Mouse (Mus musculus) neutrophil, adult 5-6 weeks (primary cell): ENCODE measurements around the gene Calcb. TPM values are rescaled to one million over a fixed set of nuclear protein-coding genes. Genes with fewer than 3 reads are reported as not detected.
"Not testable (repeated sequence)": the region's sequence is repeated elsewhere in the genome, so short reads cannot be mapped to it uniquely, and the experiment has no call there.

Experiments used
- ATAC-seq: fragments of 151-379, 151-347 bp; 2 replicates; pipeline ENCODE4 v1.8.0; 2017; ENCODE audit warnings: mild to moderate bottlenecking, moderate TSS enrichment; ENCODE audit not compliant: insufficient number of reproducible peaks, poor library complexity, low FRiP score, severe bottlenecking; ENCODE audit errors: extremely low read depth
- total RNA-seq: library from RNA; stranded (forward); fragments of 200-1000 nt; gene quantifications from 2 replicates; pipeline ENCODE4 v1.2.3, GENCODE M21; 2017

Calcb gene
- not detected in 2 replicates for total RNA-seq

DNA sequence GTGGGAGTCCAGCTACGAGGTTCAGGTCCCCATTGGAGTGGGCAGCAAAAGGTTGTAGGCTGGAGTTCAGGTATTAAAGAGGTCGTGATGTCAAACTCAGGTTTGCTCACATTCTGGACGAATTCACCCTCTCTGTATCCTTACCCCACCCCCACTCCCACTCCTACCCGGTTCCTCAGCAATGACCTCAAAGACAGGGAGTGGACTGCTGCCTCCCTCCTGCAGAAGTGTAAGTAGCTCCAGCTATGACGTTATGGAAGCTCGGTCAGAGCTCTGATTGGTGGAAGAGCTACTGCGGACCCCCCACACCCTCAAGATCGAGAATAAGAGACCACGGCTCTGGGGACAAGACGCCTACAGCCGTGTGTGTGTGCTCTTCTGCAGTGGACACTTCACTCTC lies at the start of gene Calcb:
Gene Calcb (plus strand): TSS at position 344 of the 400 bp plus-strand sequence.
- no peak for ATAC-seq

DNA sequence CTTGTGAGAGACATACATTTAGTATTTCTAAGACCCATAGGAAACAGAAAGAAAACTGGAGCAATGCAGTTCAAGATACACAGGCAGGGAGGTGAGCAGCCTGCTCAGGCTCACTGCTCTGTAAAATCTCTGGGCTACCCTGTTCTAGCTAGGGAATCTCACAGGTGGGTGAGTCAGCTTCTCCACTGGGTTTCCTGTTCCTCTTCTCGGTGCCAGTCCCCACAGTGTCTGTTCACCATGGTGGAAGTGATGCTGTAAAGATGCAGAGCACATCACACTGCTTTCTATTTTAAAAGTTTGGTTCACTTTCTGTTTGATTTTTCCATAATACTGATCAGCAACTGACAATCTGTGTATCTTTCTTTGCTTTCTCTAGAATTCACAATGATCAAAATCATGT lies 47.0 kb upstream of the Calcb start:
- no peak for ATAC-seq

DNA sequence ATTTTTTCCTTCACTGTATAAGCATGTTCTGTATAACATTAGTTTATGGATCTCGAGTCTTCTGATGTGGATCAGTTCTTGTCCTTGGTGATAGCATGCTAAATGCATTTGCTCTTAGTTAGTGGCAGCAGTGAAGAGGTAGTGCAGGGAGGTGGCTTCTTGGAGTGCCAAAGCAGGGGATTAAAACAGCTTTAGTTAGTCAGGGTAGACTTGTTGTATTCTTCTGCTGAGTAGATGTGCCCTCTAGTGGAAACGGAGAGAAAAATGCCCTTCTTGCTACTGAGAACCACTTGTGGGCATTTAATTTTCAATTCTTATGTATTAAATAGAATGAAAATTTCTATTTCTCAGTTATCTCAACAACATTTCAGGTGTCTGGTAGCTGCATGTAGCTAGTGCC lies 45.7 kb upstream of the Calcb start:
- 0 out of 2 replicates have a peak, but pooled peaks have one; percentile 36 for ATAC-seq

DNA sequence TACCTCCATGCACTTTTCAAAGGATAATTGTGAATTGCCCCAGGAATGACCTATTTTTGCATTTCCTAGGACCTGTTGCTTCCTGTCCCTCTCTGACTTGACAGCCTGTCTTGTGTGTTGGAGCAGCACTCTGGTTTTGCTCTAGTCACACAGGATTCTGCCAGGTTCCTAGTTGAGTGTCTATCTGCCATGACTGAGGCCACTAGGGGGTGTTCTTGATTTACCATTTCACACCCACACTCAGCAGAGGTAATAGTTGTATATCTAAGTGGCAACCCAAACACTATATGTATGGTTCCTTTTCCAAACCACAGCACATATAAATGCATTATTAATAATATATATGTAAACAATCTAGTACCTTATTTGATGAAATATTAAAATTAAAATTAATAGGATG lies 26.1 kb upstream of the Calcb start:
- no peak for ATAC-seq

DNA sequence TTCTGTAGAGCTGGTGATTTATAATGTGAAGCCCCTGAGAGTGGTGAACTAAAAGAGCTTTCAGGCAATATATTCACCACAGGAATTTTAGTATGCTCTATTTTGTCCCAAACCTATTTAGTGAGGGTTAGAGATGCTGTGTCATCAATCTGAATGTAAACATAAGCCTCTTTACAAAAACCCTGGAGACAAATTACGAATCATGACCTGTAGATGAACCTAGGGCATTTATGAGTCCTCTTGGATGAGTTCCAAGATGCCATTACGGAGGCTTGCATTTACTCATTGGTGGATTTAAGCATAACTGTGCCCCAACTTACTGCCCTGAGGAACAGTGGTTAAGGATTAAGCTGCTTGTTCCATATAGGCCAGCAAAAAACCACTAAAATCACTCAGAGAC lies 17.6 kb upstream of the Calcb start:
- no peak for ATAC-seq

DNA sequence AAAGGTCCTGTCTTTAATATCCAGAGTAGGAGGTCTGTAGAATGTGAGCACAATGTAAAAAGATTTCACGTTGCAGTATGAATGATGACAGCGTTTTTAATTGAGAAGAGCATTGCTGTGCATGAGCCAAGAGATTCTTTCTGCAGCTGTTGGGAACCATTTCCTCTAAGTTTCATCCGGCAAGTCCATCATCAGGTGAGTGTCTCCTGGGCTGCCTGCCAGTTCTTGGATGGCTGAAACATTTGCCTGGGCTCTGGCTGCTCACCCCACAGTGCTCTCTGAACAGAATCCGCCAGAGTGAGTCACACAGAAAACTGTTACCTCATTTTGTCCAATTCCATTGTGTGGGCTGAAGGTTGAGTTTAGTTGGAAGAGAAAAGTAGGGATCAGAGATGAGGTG lies 11.7 kb upstream of the Calcb start:
- no peak for ATAC-seq

DNA sequence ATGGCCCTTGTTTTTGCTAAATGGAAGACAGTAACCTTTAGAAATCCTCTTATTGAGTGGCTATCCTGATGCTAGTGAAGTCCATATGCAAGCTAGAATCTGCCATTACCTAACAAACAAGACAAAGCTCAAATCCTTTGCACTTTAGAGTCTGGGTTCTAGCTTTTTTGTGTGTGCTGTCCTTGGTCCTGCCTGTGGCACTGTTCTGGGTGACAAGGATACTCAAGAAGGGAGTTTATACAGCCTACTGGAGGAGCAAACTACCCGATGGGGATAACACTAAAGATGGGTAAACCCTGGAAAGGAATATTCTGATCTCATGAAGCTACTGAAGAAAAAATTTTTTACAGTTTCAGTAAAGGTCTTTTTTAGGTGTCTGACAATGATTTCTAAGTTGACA lies 11.0 kb upstream of the Calcb start:
- no peak for ATAC-seq

DNA sequence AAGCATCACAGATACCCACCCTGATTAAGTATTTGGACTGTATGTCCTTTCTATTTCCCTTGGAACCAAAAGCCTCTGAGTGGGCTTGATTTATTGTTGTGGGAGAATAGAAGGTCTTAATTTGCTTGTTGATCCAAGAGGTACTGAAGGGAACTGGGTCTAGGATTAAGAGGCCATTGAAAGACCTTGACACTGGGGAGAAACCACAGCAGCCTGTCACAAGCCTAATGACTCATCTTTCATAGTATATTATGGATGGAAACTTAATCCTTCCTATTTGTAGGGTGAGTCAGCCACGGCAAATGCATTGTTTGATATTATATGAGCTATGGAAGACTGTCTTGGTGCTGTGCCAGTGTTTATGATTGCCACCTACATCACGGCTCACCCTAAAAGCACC lies 8.0 kb upstream of the Calcb start:
- ATAC-seq = no peak

DNA sequence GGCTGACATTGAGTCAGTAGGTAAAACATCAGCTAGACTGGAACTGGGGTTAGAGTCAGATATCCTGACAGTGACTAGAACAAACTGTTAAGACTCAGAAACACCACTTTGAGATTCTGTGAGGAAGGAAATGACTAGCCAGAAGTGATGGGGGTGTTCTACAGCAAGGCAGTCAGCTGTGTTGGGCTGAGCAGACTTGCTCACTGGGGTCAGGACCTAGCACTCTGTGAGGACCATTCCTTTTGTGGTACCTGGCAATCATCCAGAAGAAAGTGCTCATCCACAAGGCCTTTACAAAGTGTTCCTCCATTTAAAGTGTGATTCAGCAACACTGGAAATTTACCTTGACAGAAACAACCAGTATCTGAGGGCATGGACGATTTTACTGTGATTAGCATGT lies 5.9 kb upstream of the Calcb start:
- ATAC-seq = no peak

DNA sequence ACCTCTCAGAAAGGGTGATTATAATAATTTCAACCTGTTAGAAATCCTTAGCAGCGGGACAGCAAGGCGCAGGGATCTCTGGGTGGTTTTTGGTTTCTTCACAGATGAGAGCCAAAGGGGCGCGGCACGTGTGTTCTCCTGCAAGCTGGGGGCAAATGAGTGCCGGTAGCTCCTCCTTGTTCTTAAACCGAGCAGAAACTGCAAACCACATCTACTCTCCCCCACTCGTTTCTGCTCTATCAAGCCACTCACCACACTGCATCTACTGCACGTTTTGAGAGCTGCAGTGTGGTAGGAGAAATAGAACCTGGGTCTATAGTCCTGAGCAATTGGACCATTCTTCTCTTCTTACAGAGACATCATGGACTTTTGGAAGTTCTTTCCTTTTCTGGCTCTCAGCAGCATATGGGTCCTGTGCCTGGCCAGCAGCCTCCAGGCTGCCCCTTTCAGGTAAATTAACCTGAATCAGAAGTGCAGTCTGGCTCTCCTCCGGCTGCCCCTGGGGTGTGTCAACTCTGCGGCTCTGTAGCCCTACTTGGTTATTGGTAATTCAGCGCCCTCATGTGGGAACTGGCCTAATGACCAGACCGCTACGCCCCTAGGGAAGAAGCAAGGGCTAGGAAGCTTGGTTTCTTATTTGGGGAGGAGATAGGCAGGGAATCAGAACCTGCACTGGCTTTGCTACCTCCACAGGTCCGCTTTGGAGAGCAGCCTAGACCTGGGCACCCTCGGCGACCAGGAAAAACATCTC lies 1.1 kb downstream of the Calcb start:
- no peak for ATAC-seq

DNA sequence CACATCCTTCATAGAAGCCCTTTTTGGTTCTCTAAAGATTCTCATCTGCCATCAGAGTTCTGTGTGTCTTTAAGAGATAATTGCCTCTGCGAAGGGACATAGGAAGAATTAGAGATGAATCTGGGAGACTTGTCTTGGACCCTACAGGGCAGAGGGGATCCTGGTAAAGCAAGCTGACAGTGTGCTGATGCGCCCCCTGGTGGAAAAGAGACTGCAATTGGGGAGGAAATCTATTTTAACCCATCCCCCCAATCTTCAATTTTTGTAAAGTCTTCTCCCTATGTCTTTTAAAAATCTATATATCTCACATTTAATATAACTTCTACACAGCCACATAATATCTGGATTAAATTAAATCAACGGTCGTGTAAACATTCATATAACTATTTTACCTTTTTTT lies 11.3 kb downstream of the Calcb start:
- 0 out of 2 replicates have a peak, but pooled peaks have one; percentile 33 for ATAC-seq

DNA sequence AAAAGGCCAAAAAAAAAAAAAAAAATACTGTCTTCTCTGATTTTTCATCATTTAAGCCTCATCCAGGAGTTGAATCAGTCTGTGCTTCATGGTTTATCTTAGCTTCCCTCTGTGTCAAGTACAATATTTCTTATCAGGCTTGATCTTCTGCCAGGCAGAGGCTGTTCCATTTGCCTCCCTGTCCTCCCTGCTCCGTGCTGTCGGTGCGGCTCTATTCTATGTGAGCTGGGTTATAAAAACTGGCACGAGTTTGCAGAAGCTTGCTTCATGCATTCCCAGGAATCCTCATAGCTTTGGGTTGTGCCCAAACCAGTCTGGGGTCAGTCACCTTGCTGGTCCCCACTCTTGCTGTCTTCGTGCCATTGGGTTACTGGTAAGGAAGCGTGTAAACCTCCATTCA lies 12.7 kb downstream of the Calcb start:
- ATAC-seq = no peak

DNA sequence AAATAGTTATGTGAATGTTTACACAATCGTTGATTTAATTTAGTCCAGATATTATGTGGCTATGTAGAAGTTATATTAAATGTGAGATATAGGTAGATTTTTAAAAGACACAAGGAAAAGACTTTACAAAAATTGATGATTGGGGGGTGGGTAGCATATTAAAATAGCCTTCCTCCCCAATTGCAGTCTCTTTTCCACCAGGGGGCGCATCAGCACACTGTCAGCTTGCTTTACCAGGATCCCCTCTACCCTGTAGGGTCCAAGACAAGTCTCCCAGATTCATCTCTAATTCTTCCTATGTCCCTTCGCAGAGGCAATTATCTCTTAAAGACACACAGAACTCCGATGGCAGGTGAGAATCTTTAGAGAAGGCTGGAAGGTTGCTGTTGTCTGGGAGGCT lies 13.3 kb downstream of the Calcb start:
- not testable (repeated sequence) for ATAC-seq

DNA sequence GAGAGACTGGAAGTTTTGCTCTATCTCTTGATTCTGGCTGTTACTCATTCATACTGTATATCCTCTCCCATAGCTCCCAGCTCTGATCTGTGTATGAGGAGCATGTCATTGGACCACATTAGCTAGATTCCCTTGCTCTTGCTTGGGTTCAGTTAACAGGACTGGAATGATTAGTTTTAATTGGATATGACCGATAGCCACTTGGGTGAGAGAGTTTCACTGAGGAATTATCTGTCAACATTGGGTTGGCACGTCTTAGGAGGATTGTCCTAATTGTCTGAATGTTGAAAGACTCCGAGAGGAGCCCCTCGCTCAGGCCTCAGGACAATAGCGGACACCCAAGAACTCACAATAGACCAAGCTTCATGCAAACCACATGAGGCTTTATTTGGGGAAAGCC lies 17.8 kb downstream of the Calcb start:
- no peak for ATAC-seq

DNA sequence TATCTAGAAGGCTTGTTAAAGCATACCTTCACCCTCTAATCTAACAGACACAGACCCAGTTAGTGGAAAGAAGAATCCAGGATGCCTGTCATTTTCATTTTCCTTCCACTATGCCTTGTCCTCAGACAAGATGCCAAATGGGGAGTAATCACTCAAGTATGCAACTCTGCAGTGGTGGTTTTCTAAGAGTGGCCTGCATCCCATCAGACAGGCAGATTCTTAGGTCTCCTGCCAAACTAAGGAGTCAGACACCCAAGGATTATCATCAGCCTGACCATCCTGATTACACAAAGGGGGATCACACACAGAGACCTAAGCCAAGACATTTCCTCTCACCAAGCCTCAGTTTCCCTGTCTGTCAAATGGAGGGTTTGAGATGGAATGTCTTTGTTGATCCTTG lies 19.7 kb downstream of the Calcb start:
- ATAC-seq = no peak

DNA sequence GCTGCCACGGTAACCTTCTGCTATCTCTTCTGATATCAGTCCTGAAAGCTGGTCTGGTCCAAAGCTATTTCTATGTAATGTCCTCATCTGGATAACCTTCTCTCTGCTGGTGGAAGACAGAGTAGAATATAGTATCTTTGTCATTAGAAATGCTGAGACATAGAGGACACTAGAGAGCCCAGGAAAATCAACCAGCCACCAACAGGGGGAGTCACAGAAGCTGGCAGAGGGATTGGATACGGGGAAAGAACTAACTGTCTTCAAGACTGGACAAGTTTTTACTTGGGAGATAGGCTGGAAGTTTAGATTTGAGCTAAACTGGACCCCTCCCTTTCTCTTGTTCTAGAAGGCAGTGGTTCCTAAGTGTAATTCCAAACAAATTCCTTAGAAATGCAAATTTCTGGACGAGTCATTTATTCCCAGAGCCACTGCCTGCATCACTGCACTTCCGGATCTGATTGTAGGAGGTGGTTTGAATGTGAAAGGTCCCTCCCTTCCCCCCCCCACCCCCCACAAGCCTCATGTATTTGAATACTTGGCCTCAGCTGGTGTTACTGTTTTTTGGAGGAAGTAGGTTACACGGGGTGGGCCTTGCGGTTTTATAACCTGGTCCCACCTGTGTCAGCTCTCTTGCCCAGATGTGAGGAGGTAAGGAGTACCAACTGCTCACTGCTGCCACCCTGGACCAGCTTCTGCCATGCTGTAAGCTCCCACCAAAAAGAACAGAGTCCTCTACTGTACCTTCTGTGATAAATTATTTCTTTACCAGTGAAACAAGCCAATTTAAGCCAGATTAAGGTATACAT lies 22.1 kb downstream of the Calcb start:
- peak; percentile 27; the same call in 1 of the 2 replicates for ATAC-seq

DNA sequence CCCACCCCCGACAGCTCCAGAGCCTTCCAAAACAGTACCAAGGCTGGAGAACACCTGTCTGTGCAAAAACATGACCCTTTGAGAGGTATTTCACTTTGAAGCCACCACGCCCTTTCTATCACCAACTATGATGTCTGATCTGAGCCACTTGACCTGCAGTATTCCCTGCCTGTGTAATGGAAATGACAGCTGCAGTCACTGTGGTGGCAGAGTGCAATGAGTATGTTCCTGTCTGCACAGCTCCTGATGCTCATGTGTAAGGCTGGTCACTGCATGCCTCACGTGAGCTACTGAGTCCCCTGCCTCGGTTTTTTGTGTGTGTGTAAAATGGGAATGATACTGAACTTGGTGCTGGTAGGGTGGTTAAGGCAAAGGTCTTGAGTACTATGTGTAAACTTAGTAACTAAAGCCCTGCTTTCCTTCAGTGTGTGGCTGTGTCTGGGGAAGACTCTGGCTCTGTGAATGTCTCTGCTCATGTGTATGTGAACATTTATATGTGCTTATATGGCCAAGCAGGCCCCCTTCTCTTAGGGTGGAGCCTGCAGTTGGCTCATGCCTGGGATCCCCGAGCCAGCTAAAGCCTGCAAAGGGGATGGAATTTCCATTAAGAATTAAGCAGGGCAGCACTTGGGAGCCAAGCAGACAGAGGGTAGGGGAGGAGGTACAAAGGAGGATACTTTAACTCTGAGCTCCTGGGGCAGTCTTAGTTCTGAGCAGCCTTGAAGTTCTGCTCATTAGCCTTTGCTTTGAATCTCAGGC lies 24.8 kb downstream of the Calcb start, which contains the start of gene Insc:
Gene Insc (plus strand): TSS at position 673 of the 759 bp plus-strand sequence.
- no peak for ATAC-seq

DNA sequence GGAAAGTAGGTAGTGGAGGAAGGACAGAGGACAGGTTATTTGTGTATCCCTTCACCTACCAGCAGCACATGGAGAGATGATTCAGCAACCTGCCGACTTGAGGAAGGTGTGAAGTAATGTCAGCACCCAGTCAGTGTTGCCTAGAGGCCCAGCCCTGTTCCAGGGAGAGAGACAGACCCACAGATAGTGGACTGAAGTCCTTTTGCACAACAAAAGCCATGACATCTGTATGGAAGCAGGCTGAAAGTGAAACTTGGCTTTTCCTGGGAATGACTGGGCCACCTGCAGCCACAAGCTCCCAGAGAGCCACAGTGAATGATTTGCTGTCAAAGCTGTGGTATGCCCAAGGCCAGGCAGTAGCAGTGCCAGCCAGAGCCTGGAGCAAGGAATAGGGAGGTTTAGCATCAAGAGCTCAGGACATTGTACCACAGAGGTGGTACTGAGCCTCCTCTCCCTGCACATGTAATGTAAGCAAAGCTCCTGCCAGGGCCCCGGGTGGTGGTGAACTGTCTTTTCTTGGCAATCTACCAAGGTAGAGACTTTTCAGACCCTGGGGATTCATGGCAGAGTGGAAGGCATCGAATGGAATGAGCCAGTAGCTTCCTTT lies 26.3 kb downstream of the Calcb start:
- no peak for ATAC-seq
